Mouse (Mus musculus) cortical plate, adult 2 months (tissue): Measurements from ENCODE around the gene Mme.

ENCODE experiments used
- CTCF ChIP-seq: fragments of 200-500 bp; IDR thresholded peaks from 2 replicates; pipeline ENCODE4 v1.5.1; 2011; ENCODE audit warnings: mild to moderate bottlenecking, control low read depth, low read length; ENCODE audit not compliant: insufficient read depth; ENCODE audit errors: extremely low read depth
- POLR2A ChIP-seq: fragments of 200-500 bp; IDR thresholded peaks from 2 replicates; pipeline ENCODE4 v1.6.1; 2011; ENCODE audit warnings: mild to moderate bottlenecking, low read length, control low read depth; ENCODE audit not compliant: insufficient read depth; ENCODE audit errors: extremely low read depth

DNA sequence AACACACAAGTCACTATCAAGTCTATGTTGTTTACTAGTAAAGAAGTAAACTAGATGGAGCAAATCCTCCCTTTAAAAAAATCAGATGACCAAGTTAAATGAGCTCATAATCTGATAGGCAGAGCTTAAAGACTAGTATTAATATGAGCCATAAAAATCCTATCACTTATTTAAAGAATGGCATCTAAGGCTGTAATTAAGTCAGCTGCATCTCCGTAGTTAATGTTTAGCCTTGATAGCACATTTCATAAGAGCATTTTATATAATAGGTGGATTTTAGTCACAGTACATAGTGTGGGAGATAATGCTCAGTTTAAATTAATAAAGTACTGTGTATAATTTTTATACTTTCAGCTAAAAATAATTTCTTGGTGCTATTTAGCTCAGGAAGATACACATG is 118.2 kb downstream of the Mme start:
- TF ChIP-seq POLR2A (no peak), CTCF (no peak)
